Mouse (Mus musculus): ENCODE measurements around the gene Sart3.
"Not testable (repeated sequence)": the region's sequence is repeated elsewhere in the genome, so short reads cannot be mapped to it uniquely, and the experiment has no call there.

Gene Sart3

GRCm38 (mm10) chr5:113772450-113772895 is at the start of gene Sart3, which contains the start of gene Iscu:
Sart3 (minus strand) TSS chr5:113772510.
Iscu (plus strand) TSS chr5:113772748.
- DNase-seq (ENCODE audit: low read depth, low spot score), result peak; percentile 92

- DNase-seq (ENCODE audit: low read depth, low spot score), result no peak
Measured at GRCm38 (mm10) chr5:113818572-113818971, 46.3 kb upstream of the Sart3 start.

GRCm38 (mm10) chr5:113815638-113816152 is 43.4 kb upstream of the Sart3 start:
- peak; percentile 85 for DNase-seq (ENCODE audit: low read depth, low spot score)

- DNase-seq (ENCODE audit: low read depth, low spot score), result no peak
Measured at GRCm38 (mm10) chr5:113815041-113815389, 42.7 kb upstream of the Sart3 start.

GRCm38 (mm10) chr5:113814111-113815040 is 42.1 kb upstream of the Sart3 start:
- DNase-seq (ENCODE audit: low read depth, low spot score), result no peak

GRCm38 (mm10) chr5:113813608-113814007 is 41.3 kb upstream of the Sart3 start:
- DNase-seq (ENCODE audit: low read depth, low spot score), result peak; percentile 46

GRCm38 (mm10) chr5:113812638-113813037 is 40.3 kb upstream of the Sart3 start:
- no peak for DNase-seq (ENCODE audit: low read depth, low spot score)

GRCm38 (mm10) chr5:113811824-113812420 is 39.6 kb upstream of the Sart3 start:
- DNase-seq (ENCODE audit: low read depth, low spot score), result not testable (repeated sequence)

GRCm38 (mm10) chr5:113810111-113810510 is 37.8 kb upstream of the Sart3 start:
- DNase-seq (ENCODE audit: low read depth, low spot score), result no peak

- DNase-seq (ENCODE audit: low read depth, low spot score), result peak; percentile 81
Measured at GRCm38 (mm10) chr5:113808177-113808576, 35.9 kb upstream of the Sart3 start.

GRCm38 (mm10) chr5:113807712-113808111 is 35.4 kb upstream of the Sart3 start:
- DNase-seq (ENCODE audit: low read depth, low spot score), result no peak

- no peak for DNase-seq (ENCODE audit: low read depth, low spot score)
Measured at GRCm38 (mm10) chr5:113806414-113806813, 34.1 kb upstream of the Sart3 start.

- DNase-seq (ENCODE audit: low read depth, low spot score), result no peak
Measured at GRCm38 (mm10) chr5:113805301-113805700, 33.0 kb upstream of the Sart3 start.

- peak; percentile 66 for DNase-seq (ENCODE audit: low read depth, low spot score)
Measured at GRCm38 (mm10) chr5:113804395-113804966, 32.2 kb upstream of the Sart3 start.

- DNase-seq (ENCODE audit: low read depth, low spot score), result peak; percentile 91
Measured at GRCm38 (mm10) chr5:113800280-113800679, 28.0 kb upstream of the Sart3 start, which contains the start of gene Tmem119. Tmem119 (minus strand) TSS chr5:113800516.

GRCm38 (mm10) chr5:113799691-113800090 is 27.4 kb upstream of the Sart3 start:
- peak; percentile 52 for DNase-seq (ENCODE audit: low read depth, low spot score)

- no peak for DNase-seq (ENCODE audit: low read depth, low spot score)
Measured at GRCm38 (mm10) chr5:113798525-113798924, 26.2 kb upstream of the Sart3 start.

- peak; percentile 57 for DNase-seq (ENCODE audit: low read depth, low spot score)
Measured at GRCm38 (mm10) chr5:113797149-113797882, 25.0 kb upstream of the Sart3 start.

GRCm38 (mm10) chr5:113796401-113797148 is 24.3 kb upstream of the Sart3 start:
- DNase-seq (ENCODE audit: low read depth, low spot score), result peak; percentile 70
